Mouse (Mus musculus) heart, adult 11 months (tissue): Measurements from ENCODE around the gene Tmem185b.

ENCODE experiments used
- DNase-seq: peaks from one replicate; pipeline ENCODE4 v3.0.0; 2022

Tmem185b gene

DNA sequence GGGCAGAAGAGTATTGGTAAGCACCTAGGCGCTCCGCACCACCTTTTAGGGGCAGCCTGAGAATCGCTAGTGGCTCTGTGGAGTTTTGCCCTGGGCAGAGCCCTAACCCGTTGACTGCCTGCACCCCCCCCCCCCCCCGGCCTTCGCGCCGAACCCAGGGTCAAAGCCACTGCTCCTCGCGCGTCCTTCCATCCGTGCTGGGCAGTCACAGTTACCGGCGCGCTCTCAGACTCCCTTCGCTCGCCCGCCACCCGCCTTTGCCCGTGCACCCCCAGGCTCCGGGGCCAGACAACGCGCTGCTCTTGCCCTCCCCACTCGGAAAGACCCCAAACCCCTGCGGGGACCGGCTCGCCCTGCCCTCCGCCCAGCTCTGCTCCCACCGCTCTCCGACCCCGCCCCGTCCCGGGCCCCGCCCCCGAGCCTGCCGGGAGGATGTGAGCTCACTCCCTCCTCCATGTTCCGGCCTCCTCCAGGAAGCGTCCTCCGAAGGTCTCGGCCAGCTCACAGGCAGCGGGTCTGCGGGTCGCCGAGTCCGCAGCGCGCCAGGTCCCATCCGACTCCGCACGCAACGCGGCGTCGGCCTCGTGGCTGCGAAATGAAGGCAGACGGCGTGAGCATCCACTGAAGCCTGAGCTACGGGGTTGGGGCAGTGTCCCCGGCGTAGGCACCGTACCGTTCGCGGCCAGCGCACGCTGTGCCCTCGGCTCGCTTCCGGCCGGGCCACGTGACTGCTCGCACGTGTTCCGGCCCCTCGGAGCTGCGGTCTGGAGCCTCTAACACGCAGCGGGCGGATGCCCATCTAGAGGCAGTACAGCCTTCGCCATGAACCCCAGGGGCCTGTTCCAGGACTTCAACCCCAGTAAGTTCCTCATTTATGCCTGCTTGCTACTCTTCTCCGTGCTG is at the start of gene Tmem185b:
Gene Tmem185b (plus strand): TSS at position 472 of the 903 bp plus-strand sequence.
- peak; percentile 99 for DNase-seq

DNA sequence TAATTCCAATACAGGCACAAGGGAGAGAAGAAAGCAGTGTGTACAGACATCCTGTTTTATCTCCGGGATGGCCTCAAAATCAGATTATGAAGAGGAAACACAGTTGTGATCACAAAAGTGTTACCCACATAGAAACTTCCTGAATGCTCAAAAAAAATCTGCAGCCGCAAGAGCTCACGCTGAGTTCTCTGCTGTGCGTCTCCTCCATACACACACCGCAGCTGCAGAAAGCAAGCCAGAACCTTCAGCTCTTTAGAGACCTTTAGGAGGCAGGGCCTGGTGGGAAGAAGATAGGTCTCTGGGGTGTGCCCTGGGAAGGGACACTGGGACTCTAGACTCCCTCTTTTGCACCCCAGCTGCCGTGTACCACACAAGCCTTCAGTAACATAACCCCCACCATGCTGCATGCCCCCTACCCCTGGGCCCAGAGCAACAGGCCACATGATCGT is 49.0 kb upstream of the Tmem185b start:
- peak; percentile 81 for DNase-seq

DNA sequence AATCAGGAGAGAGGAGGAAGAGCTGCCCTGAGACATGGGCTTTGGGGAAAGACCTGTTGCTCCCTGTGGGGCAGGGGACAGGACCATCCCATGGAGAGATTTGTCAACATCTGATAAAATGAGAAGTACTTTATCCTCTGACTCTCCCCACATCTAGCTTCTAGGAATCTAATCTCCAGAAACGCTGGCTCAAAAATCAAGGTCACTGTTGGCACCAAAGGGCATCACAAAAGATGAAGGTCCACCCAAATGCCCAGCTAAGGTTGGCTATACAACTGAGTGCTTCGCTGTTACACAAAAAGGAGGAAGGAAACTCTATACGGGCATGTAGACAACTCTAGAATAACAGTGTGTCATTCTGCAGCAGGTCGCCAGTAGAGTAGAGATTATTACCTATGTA is 46.3 kb upstream of the Tmem185b start:
- no peak for DNase-seq

DNA sequence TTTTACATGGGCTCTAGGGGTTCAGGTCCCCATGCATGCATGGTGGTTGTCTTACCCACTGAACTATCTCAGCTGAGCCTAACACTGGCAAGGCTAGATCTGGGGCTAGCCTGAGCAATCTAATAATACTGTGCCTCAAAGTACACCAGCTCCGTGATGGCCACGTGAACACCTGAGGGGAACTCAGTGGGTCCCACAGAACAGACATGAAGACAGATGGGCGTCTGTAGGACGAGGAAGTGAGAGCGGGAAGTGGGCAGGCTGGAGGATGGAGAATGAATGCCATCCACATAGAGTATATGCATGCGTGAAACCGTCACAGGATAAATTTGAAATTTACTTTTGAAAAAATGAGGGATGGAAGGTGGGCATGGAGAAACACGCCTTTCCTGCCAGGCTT is 45.3 kb upstream of the Tmem185b start:
- peak; percentile 85 for DNase-seq

DNA sequence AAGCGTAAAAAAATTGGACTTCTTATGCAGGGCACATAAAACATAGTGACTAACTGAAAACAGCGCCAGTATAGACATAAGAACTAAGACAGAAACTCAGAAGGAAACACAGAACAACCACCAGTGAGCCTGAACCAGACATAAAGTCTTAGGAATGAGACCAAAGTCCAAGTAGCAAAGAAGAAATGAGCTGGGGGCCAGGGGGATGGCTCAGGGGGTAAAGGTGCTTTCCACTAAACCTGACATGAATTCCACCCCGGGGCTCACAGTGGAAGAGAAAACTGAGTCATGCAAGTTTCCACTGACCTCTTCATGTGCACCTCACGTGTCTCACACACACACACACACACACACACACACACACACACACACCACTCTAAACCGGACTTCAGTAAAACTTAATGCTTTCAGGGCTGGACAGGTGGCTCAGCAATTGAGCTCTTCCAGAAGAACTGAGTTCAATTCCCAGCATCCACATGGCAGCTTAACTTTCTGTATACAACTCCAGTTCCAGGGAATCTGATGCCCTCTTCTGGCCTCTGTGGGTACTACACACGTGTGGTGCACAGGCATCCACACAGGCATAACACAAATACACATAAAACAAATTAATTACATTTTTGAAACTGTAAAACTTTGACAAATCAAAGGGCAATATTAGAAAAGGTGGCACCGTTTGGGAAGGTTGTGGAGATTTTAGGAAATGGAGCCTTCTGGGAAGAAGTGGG is 44.6 kb upstream of the Tmem185b start:
- DNase-seq: no peak

DNA sequence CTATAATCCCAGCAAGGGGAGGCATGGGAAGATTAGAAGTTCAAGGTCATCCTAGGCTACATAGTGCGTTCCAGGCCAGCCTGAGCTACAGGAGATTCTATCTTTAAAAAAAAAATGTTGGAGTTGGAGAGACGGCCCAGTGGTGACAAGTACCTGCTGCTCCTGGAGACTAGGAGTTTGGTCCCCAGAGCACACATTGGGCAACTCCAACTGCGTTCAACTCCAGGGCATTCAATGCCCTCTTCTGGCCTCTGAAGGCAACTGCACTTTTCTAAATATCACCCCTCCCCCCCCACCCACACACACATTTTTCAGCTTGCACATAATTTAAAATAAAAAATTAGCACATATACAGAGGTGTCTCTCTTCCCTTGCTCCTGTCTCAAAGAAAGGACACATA is 43.1 kb upstream of the Tmem185b start:
- DNase-seq: no peak

DNA sequence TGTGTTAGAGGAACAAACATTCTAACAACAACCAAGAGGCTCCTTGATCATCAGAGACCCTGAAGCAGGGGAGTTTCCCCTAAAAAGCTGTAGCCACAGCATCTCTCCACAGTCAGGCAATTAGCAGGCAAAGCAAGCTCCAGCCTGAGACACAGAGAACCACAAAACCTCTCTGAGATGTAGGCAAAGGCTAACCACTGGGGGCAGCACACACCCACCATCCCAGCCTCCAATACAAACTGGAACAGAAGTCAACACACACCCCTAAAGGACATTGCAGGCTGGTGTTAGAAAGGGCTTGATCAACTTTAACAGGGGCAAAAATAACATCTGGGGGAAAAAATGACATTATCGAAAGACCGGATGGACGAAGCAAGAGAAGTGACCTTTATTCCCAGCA is 41.5 kb upstream of the Tmem185b start:
- no peak for DNase-seq

DNA sequence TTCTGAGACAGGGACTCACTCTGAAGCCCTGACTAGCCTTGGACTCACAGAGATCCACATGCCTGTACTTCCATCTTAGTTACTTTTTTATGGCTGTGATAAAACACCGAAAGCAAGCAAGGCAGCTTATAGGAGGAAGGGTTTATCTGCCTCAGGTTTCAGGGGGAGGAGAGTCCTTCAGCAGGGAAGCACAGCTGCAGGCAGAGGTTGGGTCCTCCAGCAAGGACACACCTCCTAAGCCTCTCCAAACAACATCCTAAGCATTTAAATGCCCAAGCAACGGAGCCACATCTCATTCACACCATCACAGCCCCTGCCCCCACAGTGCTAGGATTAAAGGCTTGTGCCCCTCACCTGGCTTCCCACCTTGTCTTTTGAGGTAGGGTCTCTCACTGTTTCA is 40.1 kb upstream of the Tmem185b start:
- DNase-seq: no peak

DNA sequence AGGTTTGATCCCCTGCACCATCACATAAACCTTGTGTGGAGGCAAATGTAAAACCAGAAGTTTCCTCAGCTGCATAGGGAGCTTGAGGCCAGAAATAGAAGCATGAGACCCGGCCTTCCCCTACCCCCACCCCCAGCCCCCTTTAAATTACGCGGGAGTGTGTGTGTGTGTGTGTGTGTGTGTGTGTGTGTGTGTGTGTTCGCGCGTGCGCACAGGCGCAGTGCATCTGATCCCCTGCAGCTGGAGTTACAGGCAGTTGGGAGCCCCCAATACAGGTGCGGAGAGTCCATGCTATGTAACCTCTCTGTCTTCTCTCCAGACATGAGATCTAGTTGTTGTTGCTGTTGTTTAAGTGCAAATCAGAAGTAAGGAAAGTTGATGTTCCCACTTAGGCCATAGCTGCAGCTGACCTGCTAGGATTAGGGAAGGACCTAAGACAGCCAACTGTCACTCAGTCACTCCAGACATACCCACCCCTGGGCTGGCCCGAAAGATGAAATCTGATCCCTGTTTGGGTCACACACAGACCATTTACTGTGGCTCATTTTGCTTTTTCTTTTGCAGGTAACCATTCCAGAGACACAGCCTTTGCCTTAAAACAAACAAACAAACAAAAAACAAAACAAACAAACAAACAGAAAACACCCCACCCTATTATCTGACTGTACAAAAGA is 37.9 kb upstream of the Tmem185b start:
- peak; percentile 87 for DNase-seq

DNA sequence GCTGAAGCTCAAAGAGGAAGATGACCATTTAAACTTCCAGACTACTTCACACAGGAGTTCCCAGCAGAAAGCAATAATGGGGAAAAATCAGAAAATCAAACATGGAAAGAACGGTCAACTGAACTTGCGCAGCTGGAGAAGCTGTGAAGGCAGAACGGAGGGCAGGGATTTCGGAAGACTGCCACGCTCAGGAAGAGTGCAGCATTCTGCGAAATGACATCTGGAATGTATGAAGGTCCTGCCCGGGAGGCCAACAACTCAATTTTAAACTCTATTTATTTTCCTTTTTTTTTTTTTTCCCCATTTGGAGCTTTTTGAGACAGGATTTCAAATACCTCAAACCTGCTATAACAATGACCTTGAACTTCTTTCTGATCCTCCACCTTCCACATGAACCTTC is 35.2 kb upstream of the Tmem185b start:
- DNase-seq: no peak

DNA sequence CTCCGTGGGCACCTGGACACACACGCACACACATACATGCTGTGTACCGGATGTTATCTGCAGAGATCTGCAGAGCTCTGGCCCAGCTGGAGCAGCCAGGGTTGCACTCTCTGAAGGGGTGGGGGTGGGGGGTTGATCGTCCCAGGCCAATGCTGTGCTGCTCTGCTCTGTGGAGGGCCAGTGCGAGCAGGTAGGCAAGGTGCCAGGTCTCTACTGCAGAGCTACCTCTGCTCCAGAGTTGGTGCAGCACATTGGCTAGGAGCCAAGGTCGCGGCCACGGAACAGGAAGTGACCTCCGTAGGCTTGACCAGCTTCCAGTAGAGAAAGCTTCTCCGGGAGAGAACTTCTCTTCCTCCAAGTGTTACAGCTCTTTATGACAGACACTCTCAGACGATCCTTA is 33.9 kb upstream of the Tmem185b start:
- peak; percentile 98 for DNase-seq

DNA sequence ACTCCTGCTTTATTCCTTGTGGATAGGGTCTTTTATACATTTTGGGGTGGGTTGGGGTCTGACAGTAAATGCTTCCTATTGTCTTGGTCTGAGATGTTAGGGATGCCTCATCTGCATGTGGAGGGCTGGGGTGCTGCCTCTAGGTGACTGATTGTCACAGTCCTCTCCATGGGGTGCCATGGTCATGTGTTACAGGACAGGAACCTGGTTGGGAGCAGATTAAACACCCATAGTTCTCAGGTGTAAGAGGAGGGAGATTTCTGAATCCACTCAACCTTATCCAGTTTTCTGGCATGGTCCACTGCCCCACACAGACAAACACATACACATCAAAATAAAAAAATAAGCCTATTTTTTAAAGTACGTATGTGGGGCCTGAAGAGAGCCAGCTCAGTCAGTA is 33.5 kb upstream of the Tmem185b start:
- DNase-seq: no peak

DNA sequence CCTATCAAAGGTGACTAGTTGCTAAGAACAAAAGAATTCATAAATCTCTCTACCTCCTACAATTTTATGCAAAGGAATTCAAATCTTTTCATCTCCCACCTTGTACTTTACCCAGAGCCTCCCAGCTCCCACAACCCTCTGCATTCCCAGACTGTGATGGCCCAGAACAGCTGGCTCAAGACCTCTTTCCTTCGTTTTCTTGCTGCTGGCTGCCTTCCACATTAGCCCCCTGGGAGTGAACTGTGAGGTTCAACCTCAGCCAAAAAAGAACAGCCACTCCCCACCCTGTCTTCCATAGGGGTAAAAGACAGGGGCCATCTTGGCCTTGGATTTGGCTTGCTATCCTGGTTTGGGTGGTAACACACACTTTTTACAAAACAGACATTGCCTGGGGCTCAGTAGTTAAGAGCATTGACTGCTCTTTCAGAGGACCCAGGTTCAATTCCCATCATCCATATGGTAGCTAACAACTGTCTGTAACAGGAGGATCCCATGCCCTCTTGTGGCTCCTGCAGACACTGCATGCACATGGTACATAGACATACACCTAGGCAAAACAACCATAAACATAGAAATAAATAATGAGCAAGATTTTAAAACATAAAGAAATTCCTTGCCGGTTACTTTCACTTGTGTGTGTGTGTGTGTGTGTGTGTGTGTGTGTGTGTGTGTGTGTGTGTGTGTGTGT is 31.8 kb upstream of the Tmem185b start:
- DNase-seq: peak; percentile 97

DNA sequence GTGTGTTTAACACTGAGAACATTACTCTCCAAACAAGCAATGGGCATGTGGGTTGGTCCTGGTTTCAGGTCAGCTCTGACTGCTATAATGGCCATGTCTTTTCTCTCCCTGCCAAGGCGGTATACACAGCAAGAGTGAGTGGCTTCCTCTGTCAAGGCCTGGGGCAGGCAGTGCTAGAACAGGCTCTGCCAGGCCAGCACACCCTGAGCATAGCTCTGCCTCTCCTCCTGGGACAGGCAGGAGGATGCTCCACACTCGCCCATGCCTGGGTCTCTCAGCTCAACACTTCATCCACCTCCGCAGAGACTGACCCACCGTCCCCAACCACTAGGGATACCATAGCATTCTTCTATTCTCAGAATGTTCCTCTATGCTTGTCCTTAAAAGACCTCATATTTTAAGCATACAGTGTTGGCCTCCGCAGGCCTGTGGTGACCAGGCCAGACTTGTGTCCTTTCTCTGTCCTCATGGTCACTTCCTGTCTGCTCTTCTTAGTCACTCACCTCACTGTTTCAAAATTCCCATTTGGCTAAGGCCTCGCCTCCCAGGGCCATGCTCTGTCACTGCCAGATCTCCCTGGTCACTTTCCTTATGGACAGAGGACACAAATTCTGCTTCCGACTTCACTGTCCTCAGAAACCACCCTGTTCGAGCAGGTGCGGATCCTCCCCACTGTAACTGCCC is 31.1 kb upstream of the Tmem185b start:
- DNase-seq: peak; percentile 95

DNA sequence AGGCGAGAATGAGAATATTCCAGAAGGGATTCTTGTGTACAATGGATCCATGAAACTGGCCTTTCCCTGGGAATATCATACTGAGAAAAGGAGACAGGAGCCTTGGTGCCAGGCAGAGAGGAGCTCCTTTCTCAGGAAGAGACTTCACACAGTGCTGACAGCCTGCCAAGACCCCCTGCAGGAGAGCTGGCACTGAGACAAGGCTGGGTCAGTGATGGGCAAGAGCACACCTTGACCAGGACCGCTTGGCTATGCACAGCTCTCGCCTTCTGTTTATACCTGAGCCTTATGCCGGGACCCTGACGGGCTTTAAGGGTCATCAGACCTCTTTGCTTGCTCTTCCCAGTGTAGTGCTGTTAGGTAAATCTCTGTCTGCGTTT is 30.6 kb upstream of the Tmem185b start:
- no peak for DNase-seq

DNA sequence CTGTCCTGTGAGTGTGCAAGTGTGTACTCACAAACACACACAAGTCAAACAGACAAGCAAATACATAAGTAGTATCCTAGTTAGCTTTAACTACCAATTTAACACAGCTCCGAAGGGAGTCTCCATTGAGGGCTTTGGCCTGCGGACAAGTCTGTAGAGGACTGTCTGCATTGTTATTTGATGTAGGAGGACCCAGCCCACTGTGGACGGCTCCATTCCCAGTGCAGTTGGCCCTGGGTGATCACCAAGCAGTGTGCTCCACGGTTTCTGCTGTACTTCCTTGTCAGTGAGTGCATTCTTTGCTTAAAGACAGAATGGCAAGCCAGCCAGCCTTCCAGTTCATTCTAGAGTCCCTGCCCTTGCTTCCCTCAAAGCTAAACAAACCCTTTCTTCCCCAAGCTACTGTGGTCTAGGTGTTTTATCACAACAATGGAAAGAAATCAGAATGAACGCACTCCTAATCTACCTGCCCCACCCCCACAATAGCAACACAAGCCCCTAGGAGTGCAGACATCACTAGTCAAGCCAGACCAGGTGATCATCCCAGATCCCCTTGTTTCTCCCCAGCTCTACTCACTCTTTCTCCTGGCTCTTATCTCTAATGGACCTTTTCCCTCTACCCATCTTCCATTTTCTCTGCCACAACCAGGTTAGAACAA is 28.5 kb upstream of the Tmem185b start:
- peak; percentile 79 for DNase-seq

DNA sequence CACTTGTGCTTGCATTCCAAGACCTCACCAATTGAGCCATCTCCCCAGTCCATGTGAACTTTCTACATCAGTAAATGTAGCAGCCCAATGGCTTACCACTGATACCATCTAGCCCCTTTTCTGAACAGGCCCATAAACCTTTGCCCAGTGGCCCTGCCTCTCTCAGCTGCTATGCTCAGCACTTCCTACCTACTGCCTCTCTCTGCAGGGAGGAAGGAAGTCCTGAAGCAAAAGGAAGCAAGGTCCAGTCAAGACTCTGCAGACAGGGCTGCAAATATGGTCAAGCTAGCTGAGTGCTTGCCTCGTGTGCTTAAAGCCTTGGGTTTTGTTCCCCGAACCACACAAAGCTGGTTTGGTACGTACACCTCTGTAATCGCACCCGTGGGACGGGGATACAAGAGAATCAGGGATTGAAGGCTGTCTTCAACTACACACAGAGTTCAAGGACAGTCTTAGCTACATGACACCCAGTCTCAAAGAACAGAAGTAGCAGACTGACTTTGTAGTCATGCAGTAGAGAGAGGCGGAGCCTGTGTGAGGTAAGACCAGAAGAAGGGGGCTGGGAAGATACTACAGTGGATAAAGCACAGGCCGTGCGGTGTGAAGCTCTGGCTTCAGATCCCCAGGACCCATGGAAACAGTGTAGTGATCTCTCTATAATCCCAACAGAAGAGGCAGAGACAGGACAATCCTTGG is 27.3 kb upstream of the Tmem185b start:
- peak; percentile 91 for DNase-seq

DNA sequence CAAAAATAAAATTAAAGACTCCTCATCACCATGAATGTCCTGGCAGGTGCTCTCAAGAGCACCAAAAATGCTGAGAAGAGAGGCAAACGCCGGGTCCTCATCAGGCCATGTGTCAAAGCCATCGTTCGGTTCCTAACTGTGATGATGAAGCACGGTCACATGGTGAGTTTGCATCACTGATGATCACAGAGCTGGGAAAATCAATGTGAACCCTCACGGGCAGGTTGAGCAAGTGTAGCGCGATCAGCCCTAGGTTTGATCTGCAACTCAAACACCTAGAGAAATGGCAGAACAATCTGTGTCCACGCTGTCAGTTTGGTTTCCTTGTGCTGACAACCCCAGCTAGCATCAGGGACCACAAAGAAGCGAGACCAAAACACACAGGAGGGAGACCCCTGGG is 26.5 kb upstream of the Tmem185b start:
- DNase-seq: no peak

DNA sequence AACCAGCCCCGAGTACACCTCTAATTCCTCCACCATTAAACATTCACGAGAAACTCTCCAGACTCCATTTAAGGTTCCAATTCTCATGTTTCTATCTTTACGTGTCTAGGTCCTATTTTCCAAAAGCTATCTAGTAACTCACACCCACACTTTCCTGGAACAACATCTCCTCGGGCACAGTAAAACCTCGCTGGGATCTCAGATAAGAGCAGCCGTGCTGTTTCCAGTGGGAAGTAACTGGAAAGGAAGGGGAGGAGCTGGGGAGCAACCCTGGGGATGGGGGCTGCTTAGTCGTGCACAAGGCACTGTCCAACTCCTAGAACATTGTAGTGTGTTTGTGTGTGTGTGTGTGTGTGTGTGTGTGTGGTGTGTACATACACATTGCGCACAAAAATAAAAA is 24.1 kb upstream of the Tmem185b start:
- DNase-seq: peak; percentile 94

DNA sequence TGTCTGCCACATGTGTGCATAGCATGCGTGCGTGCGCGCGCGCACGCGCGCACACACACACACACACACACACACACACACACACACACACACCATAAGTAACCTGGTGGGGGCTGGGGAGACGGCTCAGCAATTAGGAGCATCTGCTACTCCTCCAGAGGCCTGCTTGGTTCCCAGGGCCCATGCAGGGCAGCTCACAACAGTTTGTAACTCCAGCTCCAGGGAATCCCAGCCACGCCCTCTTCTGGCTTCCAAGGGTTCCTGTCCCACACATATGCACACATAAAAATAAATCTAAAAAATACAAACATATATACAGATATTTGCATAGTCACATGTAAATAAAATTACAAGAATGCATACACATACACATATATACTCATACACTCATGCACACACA is 23.2 kb upstream of the Tmem185b start:
- peak; percentile 91 for DNase-seq

DNA sequence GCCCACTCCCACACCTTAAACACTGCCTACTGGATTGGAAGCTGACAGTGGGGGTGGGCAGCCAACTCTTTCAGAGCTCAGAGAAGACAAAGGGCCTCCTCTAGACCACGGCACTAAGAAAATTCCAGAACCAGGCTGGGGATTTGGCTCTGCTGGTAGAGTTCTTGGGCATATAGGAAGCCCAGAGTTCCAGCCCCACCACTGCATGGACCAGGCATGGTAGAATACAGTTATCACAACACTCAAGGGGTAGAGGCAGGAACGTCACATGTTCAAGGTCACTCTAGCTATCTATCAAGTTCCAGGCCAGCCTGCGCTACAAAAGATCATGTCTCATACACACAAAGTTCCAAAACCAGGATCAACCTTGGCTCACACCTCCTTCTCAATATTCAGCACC is 22.8 kb upstream of the Tmem185b start:
- DNase-seq: peak; percentile 94
